9 mouse cellular contexts compared by ENCODE assay signal in genomic region chr4:117680963-117681362, GRCm38 (mm10). TPM values are rescaled to one million over a fixed set of nuclear protein-coding genes. Genes with fewer than 3 reads are reported as not detected.
DNase-seq lines count a peak whose midpoint lies in the region; ATAC-seq and TF ChIP-seq lines count a peak whose summit lies in the region.
"Had no signal": no experiment of that assay in that cellular context is flagged by ENCODE, and none has a peak within 500 bp of the region (broad histone marks: within the 10 kb centered on the region; RNA-seq: fewer than 3 reads in every experiment).

No protein-coding gene starts in this region.

- DNase-seq in layer of hippocampus, adult 2 months (ENCODE audit: low spot score in 2 of 2) = no peak
- no peak for DNase-seq in layer of hippocampus, adult 8-10 months (ENCODE audit: low spot score in 2 of 2)
- no peak for DNase-seq in layer of hippocampus, postnatal 14 days (ENCODE audit: low spot score in 2 of 2)
- DNase-seq in urinary bladder, adult 2 months (ENCODE audit: low spot score) = no peak
- DNase-seq: kidney, adult 2 months had no signal

- no peaks in the 10 kb centered on the region for H3K27me3 ChIP-seq in hindbrain, embryonic 15.5 days
- H3K27me3 ChIP-seq in midbrain, embryonic 15.5 days (replicated peaks) = no peaks in the 10 kb centered on the region

- no peak for TF ChIP-seq CTCF in layer of hippocampus, adult 2 months (conservative IDR thresholded peaks at IDR 0.05)

- H3K4me2 ChIP-seq in hindbrain, embryonic 15.5 days = peak overlapping the region; percentile 88
- H3K4me2 ChIP-seq in midbrain, embryonic 15.5 days = peak overlapping the region; percentile 91

- WGBS in hindbrain, embryonic 15.5 days = 82% methylated on average over 6 of the region's 6 CpGs
- 82% methylated on average over 6 of the region's 6 CpGs for WGBS in midbrain, embryonic 15.5 days

- 0 out of 2 replicates have a peak overlapping the region, but pooled peaks have one; percentile 90 for H3K9ac ChIP-seq in hindbrain, embryonic 15.5 days
- H3K9ac ChIP-seq in midbrain, embryonic 15.5 days = no peak overlapping the region

- H3K4me3 ChIP-seq in layer of hippocampus, adult 2 months = peak overlapping the region; percentile 98; the same call in 1 of the 2 replicates
- peak overlapping the region; percentile 80; the same call in 1 of the 2 replicates for H3K4me3 ChIP-seq in brown adipose tissue, adult 24 weeks (ENCODE audit: insufficient read depth, low read depth, low read length)
- peak overlapping the region; percentile 84 for H3K4me3 ChIP-seq in hindbrain, embryonic 15.5 days
- peak overlapping the region; percentile 85 for H3K4me3 ChIP-seq in midbrain, embryonic 15.5 days

- H3K36me3 ChIP-seq in hindbrain, embryonic 15.5 days = peaks cover 31% of the 10 kb centered on the region
- peaks cover 22% of the 10 kb centered on the region for H3K36me3 ChIP-seq in midbrain, embryonic 15.5 days (replicated peaks)

- H3K27ac ChIP-seq in layer of hippocampus, adult 2 months = no peak overlapping the region
- H3K27ac ChIP-seq in brown adipose tissue, adult 24 weeks (replicated peaks; ENCODE audit: low read depth, low read length) = no peak overlapping the region
- no peak overlapping the region for H3K27ac ChIP-seq in hindbrain, embryonic 15.5 days (replicated peaks)
- no peak overlapping the region for H3K27ac ChIP-seq in midbrain, embryonic 15.5 days

- no peaks in the 10 kb centered on the region for H3K4me1 ChIP-seq in brown adipose tissue, adult 24 weeks (ENCODE audit: control insufficient read depth, insufficient read depth, insufficient read length, low read length)
- peaks cover 18% of the 10 kb centered on the region for H3K4me1 ChIP-seq in hindbrain, embryonic 15.5 days (replicated peaks)
- H3K4me1 ChIP-seq in midbrain, embryonic 15.5 days = peaks cover 23% of the 10 kb centered on the region

- no peaks in the 10 kb centered on the region for H3K9me3 ChIP-seq in hindbrain, embryonic 15.5 days
- no peaks in the 10 kb centered on the region for H3K9me3 ChIP-seq in midbrain, embryonic 15.5 days

- ATAC-seq in hindbrain, embryonic 15.5 days (ENCODE audit: low FRiP score, low read depth) = no peak
- ATAC-seq in midbrain, embryonic 15.5 days (replicated peaks) = no peak
- no peak for ATAC-seq in frontal cortex, adult (ENCODE audit: low TSS enrichment)

RNA-seq across cellular contexts. Expression of gene Dmap1, which starts 1.1 kb away (rescaled TPM):
- total RNA-seq in layer of hippocampus, adult 2 months (2021) = 10 to 100 TPM; 39.0 to 40.4 TPM
- 10 to 100 TPM; 38.0 to 39.9 (median 39.4) TPM for total RNA-seq in layer of hippocampus, adult 8-10 months (2022)
- 9.5 and 15.2 TPM in 2 replicates for polyA plus RNA-seq in brown adipose tissue, adult 24 weeks (2012; ENCODE audit: insufficient read depth, insufficient read length, missing spikeins)
- polyA plus RNA-seq in hindbrain, embryonic 15.5 days (2015; fragmentation: Nextera tagmentation; extraction: Ambion mirVana) = 76.5 and 76.8 TPM in 2 replicates
- polyA plus RNA-seq in midbrain, embryonic 15.5 days (2015; fragmentation: Nextera tagmentation; extraction: Ambion mirVana) = 82.5 and 84.8 TPM in 2 replicates
- total RNA-seq in layer of hippocampus, postnatal 14 days (2021) = 10 to 100 TPM; 31.8 TPM
- polyA plus RNA-seq in urinary bladder, adult 2 months (2012; rRNA removed) = 33.0 and 33.9 TPM in 2 replicates

RNA-seq across cellular contexts. Expression of gene Gm12845, which starts 43.2 kb away (rescaled TPM):
- total RNA-seq in layer of hippocampus, adult 2 months (2021) = not detected
- not detected for total RNA-seq in layer of hippocampus, adult 8-10 months (2022)
- not detected in 2 replicates for polyA plus RNA-seq in brown adipose tissue, adult 24 weeks (2012; ENCODE audit: insufficient read depth, insufficient read length, missing spikeins)
- polyA plus RNA-seq in hindbrain, embryonic 15.5 days (2015; fragmentation: Nextera tagmentation; extraction: Ambion mirVana) = not detected in 2 replicates
- not detected in 2 replicates for polyA plus RNA-seq in midbrain, embryonic 15.5 days (2015; fragmentation: Nextera tagmentation; extraction: Ambion mirVana)
- total RNA-seq in layer of hippocampus, postnatal 14 days (2021) = not detected
- polyA plus RNA-seq in urinary bladder, adult 2 months (2012; rRNA removed) = not detected in 2 replicates
- polyA plus RNA-seq: kidney, adult 2 months had no signal
